Mouse (Mus musculus) limb, embryonic 15.5 days (tissue): ENCODE results near the gene Snrpd2. TPM values are rescaled to one million over a fixed set of nuclear protein-coding genes. Genes with fewer than 3 reads are reported as not detected.
A peak's percentile ranks its signal among the peaks of the same experiment; 100 is the strongest.
"Not testable (repeated sequence)": the region's sequence is repeated elsewhere in the genome, so short reads cannot be mapped to it uniquely, and the experiment has no call there.

Source experiments
- ATAC-seq: fragments of 200-750 bp; cut with Nextera tagmentation; 2 replicates; pipeline ENCODE4 v1.8.0; 2017; ENCODE audit warnings: low read depth, moderate TSS enrichment; ENCODE audit not compliant: insufficient number of reproducible peaks, low FRiP score, low TSS enrichment
- H3K27ac ChIP-seq: fragments of 300-500 bp; sonication (generic); 2 replicates; pipeline ENCODE4 v1.5.1; 2015; ENCODE audit warnings: moderate library complexity, mild to moderate bottlenecking, inconsistent platforms
- H3K27me3 ChIP-seq: fragments of 300-500 bp; sonication (generic); 2 replicates; pipeline ENCODE4 v1.6.1; 2015; ENCODE audit warnings: inconsistent platforms
- H3K36me3 ChIP-seq: fragments of 300-500 bp; sonication (generic); 2 replicates; pipeline ENCODE4 v1.6.1; 2015; ENCODE audit warnings: inconsistent platforms
- H3K4me1 ChIP-seq: fragments of 300-500 bp; sonication (generic); 2 replicates; pipeline ENCODE4 v1.6.1; 2015; ENCODE audit warnings: inconsistent platforms
- H3K4me2 ChIP-seq: fragments of 300-500 bp; sonication (generic); 2 replicates; pipeline ENCODE4 v1.6.1; 2015; ENCODE audit warnings: mild to moderate bottlenecking, inconsistent platforms
- H3K4me3 ChIP-seq: fragments of 300-500 bp; sonication (generic); 2 replicates; pipeline ENCODE4 v1.5.1; 2015; ENCODE audit warnings: mild to moderate bottlenecking, inconsistent platforms
- H3K9ac ChIP-seq: fragments of 300-500 bp; sonication (generic); 2 replicates; pipeline ENCODE4 v1.6.1; 2015; ENCODE audit warnings: inconsistent platforms
- H3K9me3 ChIP-seq: fragments of 300-500 bp; sonication (generic); 2 replicates; pipeline ENCODE4 v1.6.1; 2016; ENCODE audit warnings: inconsistent platforms
- WGBS: fragments of 180-500 bp; shearing (Covaris S2); methylation state at CpG from one replicate; pipeline ENCODE4 v1.1.7; 2015; 5-methylcytosine and 5-hydroxymethylcytosine counted together
- polyA plus RNA-seq: library from polyadenylated mRNA; unstranded; fragments of >200 nt; fragmentation: Nextera tagmentation; extraction: Ambion mirVana; gene quantifications from 2 replicates; pipeline ENCODE4 v1.2.1, GENCODE M21; 2015

Snrpd2 gene
- polyA plus RNA-seq, 1 experiment from 2014 or later: 130 TPM

DNA sequence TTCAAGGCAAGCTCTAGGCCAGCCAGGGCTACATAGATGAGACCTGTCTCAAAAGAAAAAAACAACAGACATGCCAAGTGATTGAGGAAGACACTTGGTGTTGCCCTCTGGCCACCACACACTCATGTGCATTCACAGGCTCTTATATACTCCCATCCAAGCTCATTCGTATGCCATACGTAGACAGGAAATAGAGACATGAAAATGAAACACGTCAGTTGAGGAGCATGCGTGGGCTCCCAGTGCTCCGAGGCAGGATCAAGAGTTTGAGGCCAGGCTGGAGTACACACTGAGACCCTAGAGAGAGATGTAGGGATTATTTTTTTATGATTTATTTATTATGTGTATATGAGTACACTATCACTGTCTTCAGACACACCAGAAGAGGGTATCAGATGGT is 20.1 kb upstream of the Snrpd2 start:
- 88% methylated on average over 5 of the region's 5 CpGs for WGBS
- peaks cover 21% of the 10 kb centered on the region for H3K36me3 ChIP-seq
- no peak for ATAC-seq
- H3K9me3 ChIP-seq: no peaks in the 10 kb centered on the region
- no peak overlapping the region for H3K27ac ChIP-seq
- H3K9ac ChIP-seq: no peak overlapping the region
- no peak overlapping the region for H3K4me3 ChIP-seq
- H3K4me1 ChIP-seq: peaks cover 11% of the 10 kb centered on the region
- H3K27me3 ChIP-seq: no peaks in the 10 kb centered on the region
- H3K4me2 ChIP-seq: no peak overlapping the region

GRCm38 (mm10) chr7:19130657-19131056 is 18.9 kb upstream of the Snrpd2 start:
- peak overlapping the region; percentile 77 for H3K4me2 ChIP-seq
- ATAC-seq: no peak
- no peaks in the 10 kb centered on the region for H3K9me3 ChIP-seq
- H3K36me3 ChIP-seq: peaks cover 29% of the 10 kb centered on the region
- no peak overlapping the region for H3K9ac ChIP-seq
- peaks cover 11% of the 10 kb centered on the region for H3K4me1 ChIP-seq
- WGBS: 25% methylated on average over 4 of the region's 4 CpGs
- peak overlapping the region; percentile 79 for H3K27ac ChIP-seq
- H3K4me3 ChIP-seq: peak overlapping the region; percentile 50
- no peaks in the 10 kb centered on the region for H3K27me3 ChIP-seq

GRCm38 (mm10) chr7:19131324-19131848 is 18.1 kb upstream of the Snrpd2 start:
- Histone ChIP-seq H3K27me3 (no peaks in the 10 kb centered on the region), H3K36me3 (peaks cover 35% of the 10 kb centered on the region), H3K27ac (peak overlapping the region; percentile 79), H3K4me2 (peak overlapping the region; percentile 77), H3K4me1 (peaks cover 11% of the 10 kb centered on the region), H3K9me3 (no peaks in the 10 kb centered on the region), H3K4me3 (peak overlapping the region; percentile 50), H3K9ac (0 out of 2 replicates have a peak overlapping the region, but pooled peaks have one; percentile 26)
- under 1% methylated on average over 39 of the region's 39 CpGs for WGBS
- ATAC-seq: peak; percentile 98

DNA sequence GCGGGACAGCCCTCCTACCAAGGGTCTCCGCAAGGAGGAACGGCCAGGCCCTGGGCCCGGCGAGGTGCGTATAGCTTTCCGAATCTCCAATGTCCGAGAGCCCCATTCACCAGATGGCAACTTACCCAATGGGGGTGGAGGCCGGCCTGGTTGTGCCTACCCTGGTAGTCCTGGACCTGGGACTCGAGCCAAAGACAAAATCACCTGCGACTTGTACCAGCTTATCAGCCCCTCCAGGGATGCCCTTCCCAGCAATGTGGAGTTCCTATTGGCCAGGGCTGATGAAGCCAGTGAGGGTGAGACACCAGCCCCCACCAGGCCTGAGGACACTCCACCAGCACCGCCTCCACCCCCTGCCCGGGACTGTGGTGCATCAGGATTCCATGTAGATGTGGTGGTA is 13.4 kb upstream of the Snrpd2 start:
- Histone ChIP-seq H3K9ac (no peak overlapping the region), H3K36me3 (peaks cover 57% of the 10 kb centered on the region), H3K4me2 (no peak overlapping the region), H3K9me3 (no peaks in the 10 kb centered on the region), H3K4me3 (no peak overlapping the region), H3K4me1 (peaks cover 5% of the 10 kb centered on the region), H3K27ac (no peak overlapping the region), H3K27me3 (no peaks in the 10 kb centered on the region)
- no peak for ATAC-seq
- WGBS: 94% methylated on average over 13 of the region's 13 CpGs

- Histone ChIP-seq H3K9me3 (no peaks in the 10 kb centered on the region), H3K27ac (no peak overlapping the region), H3K9ac (no peak overlapping the region), H3K4me3 (no peak overlapping the region), H3K36me3 (peaks cover 59% of the 10 kb centered on the region), H3K4me2 (no peak overlapping the region), H3K27me3 (no peaks in the 10 kb centered on the region), H3K4me1 (peaks cover 2% of the 10 kb centered on the region)
- 93% methylated on average over 38 of the region's 38 CpGs for WGBS
- ATAC-seq: no peak
These were observed 12.7 kb upstream of the Snrpd2 start for GRCm38 (mm10) chr7:19136673-19137334.

DNA sequence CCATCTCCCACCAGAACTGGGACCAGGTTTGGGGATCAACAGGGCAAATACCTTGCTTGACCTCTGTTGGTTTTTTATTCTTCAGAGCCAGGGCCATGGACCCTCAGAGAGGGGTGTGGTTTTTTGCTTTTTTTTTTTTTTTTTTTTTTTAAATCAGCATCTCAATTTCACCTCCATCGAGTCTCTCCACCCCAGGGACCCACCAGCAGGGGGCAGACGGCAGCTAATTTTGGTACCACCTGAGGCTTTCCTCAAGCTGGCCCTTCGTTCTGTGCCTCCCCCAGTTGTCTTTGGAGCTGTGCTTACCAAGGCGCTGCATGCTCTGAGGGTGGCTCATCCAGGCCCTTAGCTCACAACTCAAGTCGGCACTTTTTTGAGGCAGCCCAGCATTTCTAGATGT is 12.1 kb upstream of the Snrpd2 start:
- ATAC-seq: no peak
- Histone ChIP-seq H3K4me2 (no peak overlapping the region), H3K36me3 (peaks cover 59% of the 10 kb centered on the region), H3K4me1 (no peaks in the 10 kb centered on the region), H3K4me3 (no peak overlapping the region), H3K9ac (no peak overlapping the region), H3K27me3 (no peaks in the 10 kb centered on the region), H3K9me3 (no peaks in the 10 kb centered on the region), H3K27ac (no peak overlapping the region)
- WGBS: 45% methylated on average over 5 of the region's 5 CpGs

DNA sequence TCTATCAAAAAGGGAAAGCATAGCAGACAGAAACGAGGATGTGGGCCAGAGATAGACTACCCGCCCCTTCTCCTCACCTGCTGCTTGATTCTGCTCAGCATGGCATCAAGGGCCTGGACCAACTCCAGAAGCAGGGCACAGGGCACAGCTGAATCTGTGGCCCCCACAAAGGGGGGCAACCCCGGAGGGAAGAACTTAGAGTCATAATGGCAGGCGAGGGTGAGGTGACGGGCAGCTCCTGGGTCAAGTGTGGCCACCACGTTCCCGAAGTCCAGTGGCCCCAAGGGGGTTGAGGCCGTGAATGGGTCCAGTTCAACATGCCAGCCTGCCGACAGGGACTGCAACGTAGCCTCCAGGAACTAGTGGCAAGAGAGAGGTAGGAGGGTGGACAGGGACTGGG is 2.7 kb upstream of the Snrpd2 start:
- 87% methylated on average over 10 of the region's 10 CpGs for WGBS
- no peak for ATAC-seq

GRCm38 (mm10) chr7:19147497-19148045 is 2.0 kb upstream of the Snrpd2 start:
- ATAC-seq: no peak
- Histone ChIP-seq H3K36me3 (peaks cover 23% of the 10 kb centered on the region), H3K27ac (no peak overlapping the region), H3K4me1 (peaks cover 23% of the 10 kb centered on the region), H3K27me3 (no peaks in the 10 kb centered on the region), H3K9me3 (no peaks in the 10 kb centered on the region), H3K4me2 (no peak overlapping the region), H3K4me3 (peak overlapping the region; percentile 72), H3K9ac (no peak overlapping the region)
- 45% methylated on average over 6 of the region's 6 CpGs for WGBS

More for the DNA sequence above, 2.7 kb upstream of the Snrpd2 start:
- Histone ChIP-seq H3K27ac (no peak overlapping the region), H3K4me1 (peaks cover 23% of the 10 kb centered on the region), H3K27me3 (no peaks in the 10 kb centered on the region), H3K4me3 (no peak overlapping the region), H3K4me2 (no peak overlapping the region), H3K9me3 (no peaks in the 10 kb centered on the region), H3K36me3 (peaks cover 18% of the 10 kb centered on the region), H3K9ac (no peak overlapping the region)

- ATAC-seq: no peak
- no peaks in the 10 kb centered on the region for H3K27me3 ChIP-seq
- peak overlapping the region; percentile 81 for H3K4me2 ChIP-seq
- H3K9me3 ChIP-seq: no peaks in the 10 kb centered on the region
- H3K4me1 ChIP-seq: peaks cover 23% of the 10 kb centered on the region
- H3K9ac ChIP-seq: peak overlapping the region; percentile 55
- H3K27ac ChIP-seq: peak overlapping the region; percentile 82
- H3K36me3 ChIP-seq: peaks cover 28% of the 10 kb centered on the region
- H3K4me3 ChIP-seq: peak overlapping the region; percentile 72
- 7% methylated on average over 20 of the region's 20 CpGs for WGBS
These were observed 1.2 kb upstream of the Snrpd2 start for GRCm38 (mm10) chr7:19148180-19148874.

DNA sequence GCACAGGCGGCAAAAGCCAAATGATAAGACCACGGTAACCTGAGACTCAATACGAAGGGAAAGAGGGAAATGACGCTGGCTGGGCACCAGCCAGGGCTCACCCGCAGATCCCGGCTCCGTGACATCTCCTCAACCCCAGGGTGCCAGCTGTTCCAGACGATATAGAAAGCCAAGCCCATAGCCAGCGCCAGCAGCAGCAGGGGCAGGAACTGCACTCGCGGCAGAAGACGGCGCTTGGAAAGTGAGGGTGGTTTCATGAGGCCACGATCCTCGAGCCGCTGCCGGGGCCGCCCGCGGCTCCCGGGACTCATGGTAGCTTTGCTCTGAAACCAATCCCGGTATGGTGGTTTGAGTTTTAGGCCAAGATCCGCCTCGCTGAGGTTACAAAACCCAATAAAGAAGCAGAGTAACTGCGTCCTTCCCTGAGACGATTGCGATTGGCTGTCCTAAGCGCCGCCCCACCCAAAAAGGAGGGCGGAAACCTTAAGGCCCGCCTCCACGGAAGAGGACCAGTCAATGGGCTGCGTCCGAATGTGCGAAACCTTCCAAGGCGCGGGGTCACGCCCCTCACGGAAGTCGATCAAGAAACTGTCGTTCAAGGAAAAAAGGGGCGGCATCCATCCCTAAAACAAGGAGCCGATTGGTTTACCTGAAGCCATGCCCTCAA is 514 bp upstream of the Snrpd2 start, which contains the start of gene Qpctl:
Qpctl (minus strand) TSS at position 417 of the 667 bp plus-strand sequence.
- H3K4me2 ChIP-seq: peak within 1 kb of the TSS; percentile 81
- H3K36me3 ChIP-seq: peaks cover 35% of the 10 kb centered on the region
- peak within 1 kb of the TSS; percentile 82 for H3K27ac ChIP-seq
- no peaks in the 10 kb centered on the region for H3K27me3 ChIP-seq
- H3K4me3 ChIP-seq: peak within 1 kb of the TSS; percentile 72
- H3K4me1 ChIP-seq: peaks cover 23% of the 10 kb centered on the region
- no peaks in the 10 kb centered on the region for H3K9me3 ChIP-seq
- WGBS: under 1% methylated on average over 43 of the region's 43 CpGs
- peak within 1 kb of the TSS; percentile 78 for H3K9ac ChIP-seq
- ATAC-seq: peak; percentile 97

DNA sequence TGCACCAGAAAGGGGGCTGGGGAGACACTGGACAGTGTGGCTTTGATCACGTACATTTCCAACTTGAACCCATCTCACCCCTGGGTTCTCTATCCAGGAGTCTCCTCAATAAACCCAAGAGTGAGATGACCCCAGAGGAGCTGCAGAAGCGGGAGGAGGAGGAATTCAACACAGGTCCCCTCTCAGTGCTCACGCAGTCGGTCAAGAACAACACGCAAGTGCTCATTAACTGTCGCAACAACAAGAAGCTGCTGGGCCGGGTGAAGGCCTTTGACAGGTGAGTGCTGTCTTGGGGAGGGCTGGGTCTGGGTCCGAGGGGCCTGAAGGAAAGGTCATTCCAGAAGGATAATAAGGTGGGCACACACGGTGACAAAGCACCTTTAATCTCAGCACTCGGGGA is 1.6 kb downstream of the Snrpd2 start:
- 87% methylated on average over 10 of the region's 10 CpGs for WGBS
- H3K4me2 ChIP-seq, H3K27me3 ChIP-seq, ATAC-seq, H3K27ac ChIP-seq, H3K9me3 ChIP-seq, H3K9ac ChIP-seq: not testable (repeated sequence)
- 0 out of 2 replicates have a peak overlapping the region, but pooled peaks have one; percentile 72 for H3K4me3 ChIP-seq
- H3K36me3 ChIP-seq: peaks cover 38% of the 10 kb centered on the region
- H3K4me1 ChIP-seq: peaks cover 31% of the 10 kb centered on the region
